Mouse (Mus musculus): Measurements from ENCODE around the gene Selenbp1. TPM values are rescaled to one million over a fixed set of nuclear protein-coding genes. Genes with fewer than 3 reads are reported as not detected.
A peak's percentile ranks its signal among the peaks of the same experiment; 100 is the strongest.
"Not testable (repeated sequence)": the region's sequence is repeated elsewhere in the genome, so short reads cannot be mapped to it uniquely, and the experiment has no call there.

The Selenbp1 gene
- 1.6 and 4.5 TPM in 2 replicates for polyA plus RNA-seq (2011; ENCODE audit: insufficient read length, low read depth, missing spikeins)

DNA sequence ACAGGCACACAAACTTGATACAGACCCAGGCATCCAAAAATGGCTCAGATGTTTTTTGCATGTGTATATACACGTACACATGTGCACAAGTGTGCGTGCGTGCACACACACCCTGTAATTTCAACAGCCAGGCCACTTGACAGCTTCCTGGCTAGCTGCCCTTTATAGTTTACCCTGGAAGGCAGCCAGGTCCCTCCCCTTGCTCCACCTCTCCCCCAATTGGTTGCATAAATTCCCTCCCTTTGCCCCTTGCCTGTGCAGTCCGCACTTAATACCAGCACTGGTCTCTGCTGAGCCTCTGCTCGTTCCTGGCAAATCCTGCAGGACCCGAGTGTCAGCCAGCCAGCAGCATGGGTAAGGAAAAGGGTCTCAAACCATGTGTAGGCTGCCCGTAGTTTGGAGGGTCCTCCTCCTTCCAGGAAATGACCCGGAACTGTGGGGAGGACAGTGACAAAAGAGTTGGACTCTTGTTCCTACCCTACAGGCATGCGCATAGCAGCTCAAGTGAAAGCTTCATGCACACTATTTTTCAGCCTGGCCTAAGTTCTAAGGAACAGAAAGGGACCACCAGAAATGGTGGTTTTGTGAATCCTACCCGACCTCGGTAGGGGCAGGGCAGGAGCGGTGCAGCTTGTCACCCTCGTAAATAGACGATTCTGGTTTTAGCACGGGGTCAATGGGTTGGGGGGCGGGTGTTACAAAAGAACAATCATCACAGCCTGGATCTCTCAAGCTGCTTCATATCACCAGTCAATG lies at the start of gene Selenbp1:
Gene Selenbp1 (plus strand): TSS at position 248 of the 756 bp plus-strand sequence.
- no peaks in the 10 kb centered on the region for H3K4me1 ChIP-seq (ENCODE audit: control insufficient read depth, insufficient read depth, low read length)
- no peak within 1 kb of the TSS for H3K27ac ChIP-seq (ENCODE audit: insufficient read depth, low read length)
- TF ChIP-seq CTCF (IDR thresholded peaks at IDR 0.05; ENCODE audit: borderline replicate concordance, insufficient read depth, low read length) = no peak
- peak; percentile 66 for TF ChIP-seq POLR2A (IDR thresholded peaks at IDR 0.05; ENCODE audit: low read depth, low read length)
- no peak within 1 kb of the TSS for H3K4me3 ChIP-seq (ENCODE audit: insufficient read depth, low read length)

DNA sequence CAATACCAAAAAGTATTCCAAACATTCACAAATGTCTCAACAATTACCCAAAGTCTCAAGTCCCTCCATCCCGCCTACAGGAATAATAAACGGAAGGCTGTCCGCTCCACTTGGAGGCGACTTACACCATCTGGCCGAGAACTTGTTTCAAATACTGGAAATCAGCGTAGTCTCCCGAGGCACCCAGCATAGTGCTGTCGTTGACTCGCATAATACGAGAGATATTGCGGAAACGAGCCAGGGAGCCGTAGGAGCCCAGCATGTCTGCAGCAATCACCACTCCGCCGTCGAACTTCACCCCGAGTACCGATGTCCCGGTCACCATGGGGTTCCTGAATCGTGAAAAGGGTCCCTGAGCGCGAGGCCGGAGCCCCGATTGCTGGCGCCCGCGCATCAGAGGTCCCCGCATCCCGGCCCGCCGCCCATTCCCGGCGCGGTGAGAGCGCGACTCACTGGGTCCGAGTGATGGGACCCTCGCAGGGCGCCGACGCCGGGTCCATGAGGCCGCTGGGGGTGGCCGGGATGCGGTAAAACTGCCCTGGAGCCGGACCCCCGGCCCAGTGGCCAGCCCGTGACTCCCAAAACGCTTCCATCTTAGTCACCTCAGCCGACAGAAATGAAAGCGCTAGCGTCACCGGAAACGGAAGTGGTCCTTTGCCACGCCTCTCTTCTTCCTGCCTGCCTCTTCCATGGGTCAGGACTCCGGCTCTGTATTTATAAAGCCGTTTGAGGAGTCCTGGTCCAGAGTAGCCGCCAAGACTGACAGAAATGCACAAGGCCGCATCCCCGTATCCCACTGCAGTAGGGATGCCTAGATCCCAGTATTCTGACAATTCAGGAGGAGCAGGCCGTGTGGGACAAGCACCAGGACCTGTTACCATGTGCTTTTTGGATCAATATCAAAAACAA lies 46.3 kb upstream of the Selenbp1 start, which contains the start of gene Psmb4:
Gene Psmb4 (minus strand): TSS at position 646 of the 909 bp plus-strand sequence.
- TF ChIP-seq POLR2A (IDR thresholded peaks at IDR 0.05; ENCODE audit: low read depth, low read length) = peak; percentile 92
- no peak for TF ChIP-seq CTCF (IDR thresholded peaks at IDR 0.05; ENCODE audit: borderline replicate concordance, insufficient read depth, low read length)
- Histone ChIP-seq H3K27ac (ENCODE audit: insufficient read depth, low read length) (0 out of 2 replicates have a peak within 1 kb of the TSS, but pooled peaks have one; percentile 21), H3K4me3 (ENCODE audit: insufficient read depth, low read length) (peak within 1 kb of the TSS; percentile 97), H3K4me1 (ENCODE audit: control insufficient read depth, insufficient read depth, low read length) (no peaks in the 10 kb centered on the region)

DNA sequence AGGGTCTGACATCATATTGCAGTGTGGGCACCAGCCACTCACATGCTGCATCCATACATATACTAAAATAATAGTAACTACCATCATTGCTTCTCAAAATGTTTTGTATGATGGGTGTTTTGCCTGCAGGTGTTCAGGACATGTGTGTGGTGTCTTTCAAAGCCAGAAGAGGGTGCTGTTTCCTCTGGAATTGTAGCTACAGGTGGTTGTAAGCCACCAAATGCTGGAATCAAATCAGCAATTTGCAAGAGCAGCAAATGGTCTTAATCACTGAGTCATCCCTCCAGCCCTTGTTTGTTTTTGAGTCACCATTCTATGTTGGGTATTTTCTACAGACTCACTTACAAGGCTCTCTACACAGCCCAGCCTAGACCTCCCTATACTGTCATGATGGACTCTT lies 44.3 kb upstream of the Selenbp1 start:
- Histone ChIP-seq H3K4me3 (ENCODE audit: insufficient read depth, low read length) (no peak overlapping the region), H3K27ac (ENCODE audit: insufficient read depth, low read length) (no peak overlapping the region), H3K4me1 (ENCODE audit: control insufficient read depth, insufficient read depth, low read length) (no peaks in the 10 kb centered on the region)
- TF ChIP-seq CTCF (IDR thresholded peaks at IDR 0.05; ENCODE audit: borderline replicate concordance, insufficient read depth, low read length) = no peak
- TF ChIP-seq POLR2A (IDR thresholded peaks at IDR 0.05; ENCODE audit: low read depth, low read length) = no peak

DNA sequence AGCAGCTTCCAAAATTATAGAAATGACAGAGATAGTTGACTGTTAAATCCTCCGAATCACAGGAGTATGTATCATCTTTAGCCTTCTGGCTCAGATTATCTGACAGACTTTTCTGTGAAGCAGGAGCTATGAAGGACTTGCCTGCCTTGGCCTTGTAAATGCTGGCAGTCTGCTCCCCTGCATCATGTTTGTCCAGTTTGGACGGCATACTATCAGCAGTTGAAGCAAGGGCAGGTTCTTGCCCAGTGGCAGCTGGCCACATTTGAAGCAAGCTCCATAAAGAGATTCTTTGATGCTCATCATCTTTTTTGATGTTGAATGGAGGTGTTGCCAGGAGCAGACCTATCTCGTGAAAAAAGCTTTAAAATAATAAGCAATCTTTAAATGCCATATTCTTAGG lies 38.8 kb upstream of the Selenbp1 start:
- Histone ChIP-seq H3K27ac (ENCODE audit: insufficient read depth, low read length) (no peak overlapping the region), H3K4me3 (ENCODE audit: insufficient read depth, low read length) (no peak overlapping the region), H3K4me1 (ENCODE audit: control insufficient read depth, insufficient read depth, low read length) (no peaks in the 10 kb centered on the region)
- TF ChIP-seq POLR2A (IDR thresholded peaks at IDR 0.05; ENCODE audit: low read depth, low read length) = no peak
- TF ChIP-seq CTCF (IDR thresholded peaks at IDR 0.05; ENCODE audit: borderline replicate concordance, insufficient read depth, low read length) = no peak

DNA sequence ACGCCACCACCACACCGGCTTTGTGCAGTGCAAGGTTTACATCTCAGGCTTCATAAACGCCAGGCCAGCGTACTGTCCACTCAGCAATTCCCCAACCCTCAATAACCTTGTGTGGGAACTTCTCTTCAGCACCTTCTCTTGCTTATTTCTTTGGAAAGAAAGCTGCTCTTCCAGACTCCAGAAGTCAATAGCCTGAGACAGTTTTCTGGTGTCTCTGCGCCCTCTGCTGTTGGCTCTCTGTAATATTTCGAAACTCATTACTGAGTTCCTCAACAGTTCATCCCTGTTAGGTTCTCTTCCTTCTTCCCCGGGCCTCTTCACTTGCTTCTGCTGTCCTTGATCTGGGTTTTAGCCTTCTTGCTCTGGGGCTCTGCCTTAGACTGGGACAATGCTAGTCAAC lies 30.1 kb upstream of the Selenbp1 start:
- no peak for TF ChIP-seq CTCF (IDR thresholded peaks at IDR 0.05; ENCODE audit: borderline replicate concordance, insufficient read depth, low read length)
- TF ChIP-seq POLR2A (IDR thresholded peaks at IDR 0.05; ENCODE audit: low read depth, low read length) = no peak
- no peak overlapping the region for H3K27ac ChIP-seq (ENCODE audit: insufficient read depth, low read length)

DNA sequence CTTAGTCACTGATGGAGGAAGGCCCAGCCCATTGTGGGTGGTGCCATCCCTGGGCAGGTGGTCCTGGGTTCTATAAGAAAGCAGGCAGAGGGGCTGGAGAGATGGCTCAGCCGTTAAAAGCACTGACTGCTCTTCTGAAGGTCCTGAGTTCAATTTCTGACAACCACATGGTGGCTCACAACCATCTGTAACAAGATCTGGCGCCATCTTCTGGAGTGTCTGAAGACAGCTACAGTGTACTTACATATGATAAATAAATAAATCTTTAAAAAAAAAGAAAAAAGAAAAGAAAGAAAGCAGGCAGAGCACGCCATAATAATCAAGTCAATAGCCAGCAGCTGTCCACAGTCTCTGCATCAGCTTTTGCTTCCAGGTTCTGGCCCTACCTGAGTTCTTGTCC lies 28.1 kb upstream of the Selenbp1 start:
- H3K4me1 ChIP-seq (ENCODE audit: control insufficient read depth, insufficient read depth, low read length); H3K27ac ChIP-seq (ENCODE audit: insufficient read depth, low read length); H3K4me3 ChIP-seq (ENCODE audit: insufficient read depth, low read length): not testable (repeated sequence)

More for the DNA sequence above, 30.1 kb upstream of the Selenbp1 start:
- H3K4me1 ChIP-seq (ENCODE audit: control insufficient read depth, insufficient read depth, low read length) = no peaks in the 10 kb centered on the region
- no peak overlapping the region for H3K4me3 ChIP-seq (ENCODE audit: insufficient read depth, low read length)

DNA sequence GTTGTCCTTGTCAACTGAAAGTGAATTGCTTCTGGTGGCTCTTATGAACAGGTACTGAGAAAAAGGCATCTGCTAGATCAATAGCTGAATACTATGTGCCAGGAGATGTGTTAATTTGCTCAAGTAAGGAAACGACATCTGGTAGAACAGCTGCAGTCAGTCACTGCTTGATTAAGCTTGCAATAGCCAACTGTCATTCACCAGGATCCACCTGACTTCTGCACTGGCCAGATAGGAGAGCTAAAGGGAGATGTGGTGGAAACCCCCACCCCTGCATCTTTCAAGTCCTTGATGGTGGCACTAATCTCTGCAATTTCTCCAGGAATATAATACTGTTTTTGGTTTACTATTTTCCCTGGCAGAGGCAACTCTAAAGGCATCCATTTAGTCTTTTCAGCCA lies 26.4 kb upstream of the Selenbp1 start:
- Histone ChIP-seq H3K4me1 (ENCODE audit: control insufficient read depth, insufficient read depth, low read length) (no peaks in the 10 kb centered on the region), H3K27ac (ENCODE audit: insufficient read depth, low read length) (no peak overlapping the region), H3K4me3 (ENCODE audit: insufficient read depth, low read length) (no peak overlapping the region)
- TF ChIP-seq POLR2A (IDR thresholded peaks at IDR 0.05; ENCODE audit: low read depth, low read length) (no peak), CTCF (IDR thresholded peaks at IDR 0.05; ENCODE audit: borderline replicate concordance, insufficient read depth, low read length) (no peak)

DNA sequence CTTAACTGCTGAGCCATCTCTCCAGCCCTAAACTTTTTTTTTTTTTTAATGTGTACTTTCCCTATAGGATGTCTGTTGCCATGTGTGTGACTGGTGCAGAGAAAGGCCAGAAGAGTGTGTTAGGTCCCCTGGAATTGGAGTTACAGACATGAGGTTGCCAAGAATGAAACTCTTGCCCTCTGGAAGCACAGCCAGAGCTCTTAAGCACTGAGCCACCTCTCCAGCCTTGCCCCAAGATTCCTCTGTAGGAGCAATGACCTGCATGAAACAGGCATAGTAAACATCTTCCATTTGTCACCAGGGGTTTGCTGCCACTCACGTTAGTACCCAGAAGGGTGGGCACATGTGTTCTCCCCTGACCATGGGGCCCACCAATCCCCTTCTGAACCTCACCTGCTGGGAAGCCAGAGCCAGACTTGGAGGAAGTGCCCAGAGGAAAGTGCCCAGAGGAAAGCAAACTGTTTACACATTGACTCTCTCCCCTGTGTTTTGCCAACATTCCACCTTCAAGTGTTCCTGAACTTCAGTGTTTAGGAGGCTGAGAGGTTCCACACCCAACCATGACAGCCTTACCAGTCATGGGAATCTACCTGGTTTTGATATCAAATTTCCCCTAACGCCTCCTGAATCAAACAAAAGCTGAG lies 21.7 kb upstream of the Selenbp1 start:
- Histone ChIP-seq H3K4me1 (ENCODE audit: control insufficient read depth, insufficient read depth, low read length) (no peaks in the 10 kb centered on the region), H3K27ac (ENCODE audit: insufficient read depth, low read length) (no peak overlapping the region), H3K4me3 (ENCODE audit: insufficient read depth, low read length) (no peak overlapping the region)
- no peak for TF ChIP-seq POLR2A (IDR thresholded peaks at IDR 0.05; ENCODE audit: low read depth, low read length)
- no peak for TF ChIP-seq CTCF (IDR thresholded peaks at IDR 0.05; ENCODE audit: borderline replicate concordance, insufficient read depth, low read length)

DNA sequence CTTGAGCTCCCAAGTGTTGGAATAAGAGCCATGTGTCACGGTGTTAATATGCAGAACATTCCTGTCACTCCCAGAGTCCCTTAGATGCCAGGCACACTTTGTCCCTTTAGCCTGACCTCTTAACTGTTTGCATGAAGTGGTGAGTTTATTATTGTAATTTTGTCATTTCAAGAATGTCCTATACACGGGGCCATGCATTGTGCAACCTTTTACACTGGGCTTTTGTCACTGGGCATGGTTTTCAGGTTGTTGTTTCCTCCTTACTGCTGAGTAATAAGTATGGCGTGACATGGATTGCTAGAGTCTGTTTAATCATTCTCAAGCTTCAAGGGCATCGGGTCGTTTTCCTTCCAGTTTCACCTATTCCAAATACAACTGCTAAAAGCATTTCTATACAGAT lies 19.1 kb upstream of the Selenbp1 start:
- Histone ChIP-seq H3K4me1 (ENCODE audit: control insufficient read depth, insufficient read depth, low read length) (no peaks in the 10 kb centered on the region), H3K4me3 (ENCODE audit: insufficient read depth, low read length) (no peak overlapping the region), H3K27ac (ENCODE audit: insufficient read depth, low read length) (no peak overlapping the region)
- no peak for TF ChIP-seq POLR2A (IDR thresholded peaks at IDR 0.05; ENCODE audit: low read depth, low read length)

Data from embryonic fibroblast, embryonic 13.5 days (primary cell).